Mouse (Mus musculus): Measurements from ENCODE around the gene H2afv.

GRCm38 (mm10) chr11:6418751-6419150 lies 25.5 kb downstream of the H2afv start:
- no peak for TF ChIP-seq POLR2A (IDR thresholded peaks at IDR 0.05; ENCODE audit: borderline replicate concordance, low read depth, low read length)
- TF ChIP-seq CTCF (IDR thresholded peaks at IDR 0.05; ENCODE audit: low read depth, low read length) = no peak

Data from bone marrow macrophage, adult 2 months (primary cell).